Mouse (Mus musculus) gonadal fat pad, adult 2 months (tissue): Measurements from ENCODE around the gene Trmo. TPM values are rescaled to one million over a fixed set of nuclear protein-coding genes. Genes with fewer than 3 reads are reported as not detected.

Experiments used
- DNase-seq: peaks from one replicate; pipeline ENCODE4 v3.0.0-alpha.2; 2012; ENCODE audit warnings: low read depth
- polyA plus RNA-seq: library from polyadenylated mRNA; depleted of rRNA; stranded (reverse); fragments of >200 nt; gene quantifications from 2 replicates; pipeline ENCODE4 v1.2.3, GENCODE M21; 2012; rRNA removed

Gene Trmo
- polyA plus RNA-seq, 1 experiment = 6.7 TPM

DNA sequence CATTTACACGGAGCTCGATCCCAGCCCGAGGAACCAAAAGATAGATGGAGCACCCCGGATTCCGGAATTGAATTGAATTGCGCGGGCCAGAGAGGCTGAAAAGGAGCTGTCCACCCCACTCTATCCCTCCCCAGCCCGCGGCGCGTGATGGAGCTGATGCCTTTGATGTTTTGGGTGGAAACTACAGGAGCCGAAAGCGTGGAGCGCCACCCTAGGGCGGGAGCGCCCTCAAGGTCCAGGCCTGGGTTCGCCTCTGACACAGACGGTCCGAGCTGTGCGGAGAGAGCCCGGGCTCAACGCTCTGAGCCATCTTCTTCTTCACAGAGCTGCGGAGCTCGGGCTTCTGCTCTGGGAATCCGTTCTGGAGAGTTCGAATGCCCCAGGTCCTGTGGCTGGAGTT is 49.7 kb downstream of the Trmo start:
- no peak for DNase-seq

DNA sequence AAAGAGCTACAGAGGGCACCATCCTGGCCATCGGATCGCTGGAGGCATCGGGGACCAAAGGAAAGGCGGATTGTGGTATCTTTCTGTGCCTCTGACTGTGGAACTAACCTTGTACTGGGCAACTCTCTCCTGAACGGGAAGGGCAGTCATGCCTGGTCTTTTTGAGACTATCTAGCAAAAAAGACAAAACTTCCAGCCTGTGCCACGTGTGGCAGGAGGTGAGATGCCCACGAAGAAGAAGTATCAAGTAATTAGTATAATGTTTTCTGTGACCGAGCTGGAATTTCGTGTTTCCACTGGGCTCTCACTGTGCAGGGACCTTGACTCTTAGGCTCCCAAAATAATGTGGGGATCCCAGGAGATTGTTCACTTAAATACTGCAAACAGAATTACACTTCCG is 50.2 kb downstream of the Trmo start:
- no peak for DNase-seq

DNA sequence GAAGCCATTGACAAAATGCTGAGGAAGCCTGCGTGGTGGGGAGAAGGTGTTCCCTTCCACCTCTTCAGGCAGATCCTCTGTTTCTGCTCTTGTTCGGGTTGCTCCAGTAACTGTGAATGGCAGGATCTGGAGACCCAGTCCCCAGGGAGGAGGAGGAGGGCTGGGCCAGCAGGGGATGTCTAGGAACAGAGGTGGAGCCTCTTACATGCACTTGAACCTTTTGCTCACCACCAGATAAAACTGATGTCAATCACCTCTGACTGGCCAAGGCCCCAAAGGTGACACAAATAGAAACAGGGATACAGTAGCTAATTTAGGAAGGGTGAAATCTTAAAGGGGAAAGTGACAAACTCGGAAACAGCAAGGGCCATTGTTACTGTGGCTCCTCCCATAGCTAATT is 51.2 kb downstream of the Trmo start:
- DNase-seq = no peak

DNA sequence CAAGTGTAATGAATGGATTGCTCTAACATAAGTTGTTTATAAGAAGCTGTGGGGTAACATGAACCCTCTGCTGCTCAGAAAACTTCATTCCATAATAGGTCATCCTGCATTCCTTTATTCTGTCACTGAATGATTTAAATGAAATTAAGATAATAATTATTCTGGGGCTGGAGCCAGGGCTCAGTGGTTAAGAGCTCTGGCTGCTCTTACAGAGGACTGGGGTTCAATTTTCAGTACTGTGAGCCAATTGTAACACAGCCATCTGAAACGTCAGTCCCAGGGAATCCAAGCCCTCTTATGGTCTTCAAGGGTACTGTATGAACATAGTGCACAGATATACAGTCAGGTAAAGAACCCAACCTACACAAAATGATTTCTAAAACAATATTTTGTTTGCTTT is 53.4 kb downstream of the Trmo start:
- DNase-seq = no peak

DNA sequence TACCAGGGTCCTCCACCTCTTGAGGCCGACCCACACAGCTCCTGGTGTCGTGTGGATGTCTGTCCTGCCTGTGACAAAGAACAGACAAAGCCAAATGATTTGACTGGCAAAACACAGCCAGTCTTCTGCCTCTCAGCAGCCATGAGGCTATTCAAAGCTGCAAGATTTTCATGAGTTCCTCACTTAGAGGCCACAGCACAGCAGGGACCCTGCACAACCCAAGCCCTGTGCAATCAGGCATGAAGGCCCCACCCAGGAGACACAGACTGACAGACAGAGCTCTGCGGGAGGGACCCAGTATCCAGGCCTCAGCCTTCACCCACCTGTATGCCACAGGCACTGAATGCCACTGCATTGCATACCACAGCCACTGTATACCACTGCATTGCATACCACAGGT is 60.3 kb downstream of the Trmo start:
- no peak for DNase-seq

Other genes starting within 250 kb of the Trmo start
- 23.0 and 34.2 TPM in 2 replicates for gene Xpa, start 193.1 kb downstream of the Trmo start, polyA plus RNA-seq
- gene Foxe1, start 45.8 kb downstream of the Trmo start, polyA plus RNA-seq = not detected in 2 replicates
- gene Hemgn, start 24.1 kb upstream of the Trmo start, polyA plus RNA-seq = 0.06 and 0.08 TPM in 2 replicates
- gene Anp32b, start 61.5 kb upstream of the Trmo start, polyA plus RNA-seq = 8.8 and 17.9 TPM in 2 replicates
- 96.9 and 129 TPM in 2 replicates for gene Nans, start 99.8 kb upstream of the Trmo start, polyA plus RNA-seq
- gene Trim14, start 146.7 kb upstream of the Trmo start, polyA plus RNA-seq = 18.1 and 30.2 TPM in 2 replicates
- 73.7 and 124 TPM in 2 replicates for gene Coro2a, start 212.8 kb upstream of the Trmo start, polyA plus RNA-seq